Mouse (Mus musculus) thymus, postnatal 36 days (tissue): ENCODE measurements around the gene 4930544D05Rik.
"Not testable (repeated sequence)": the region's sequence is repeated elsewhere in the genome, so short reads cannot be mapped to it uniquely, and the experiment has no call there.

ENCODE experiments used
- DNase-seq, 2 experiments: peaks; one replicate each; pipeline ENCODE4 v3.0.0; 2022; ENCODE audit warnings: mixed read lengths in 2 of 2

Gene 4930544D05Rik

DNA sequence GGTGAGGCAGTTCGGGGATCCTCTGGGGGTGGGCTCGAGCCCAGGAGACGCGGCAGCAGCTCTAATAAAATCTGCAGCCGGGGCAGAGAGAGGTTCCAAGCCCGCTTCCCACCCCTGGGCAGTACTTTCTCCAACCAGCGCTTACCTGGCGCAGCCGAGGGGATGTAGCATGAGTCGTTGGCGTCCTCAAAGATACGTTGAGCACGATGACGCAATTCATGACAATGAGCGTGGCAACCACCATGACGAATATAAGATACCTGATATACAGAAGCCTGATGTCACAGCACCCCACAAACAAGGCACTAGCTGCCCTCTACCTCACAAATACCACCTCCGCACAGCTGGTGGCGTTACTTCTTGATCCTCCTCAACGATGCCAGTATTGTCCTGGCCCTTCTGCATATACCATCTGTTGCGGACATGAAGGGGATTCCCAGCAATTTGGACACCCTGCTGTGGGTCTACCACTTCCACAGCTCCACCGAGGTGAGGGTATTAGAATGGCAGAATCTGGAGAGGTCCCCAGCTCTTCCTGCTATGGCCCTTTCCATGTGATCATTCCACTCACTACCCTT, at the start of gene 4930544D05Rik:
Gene 4930544D05Rik, plus strand, starts transcription at position 333 of the 578 bp plus-strand sequence.
- no peak for DNase-seq

DNA sequence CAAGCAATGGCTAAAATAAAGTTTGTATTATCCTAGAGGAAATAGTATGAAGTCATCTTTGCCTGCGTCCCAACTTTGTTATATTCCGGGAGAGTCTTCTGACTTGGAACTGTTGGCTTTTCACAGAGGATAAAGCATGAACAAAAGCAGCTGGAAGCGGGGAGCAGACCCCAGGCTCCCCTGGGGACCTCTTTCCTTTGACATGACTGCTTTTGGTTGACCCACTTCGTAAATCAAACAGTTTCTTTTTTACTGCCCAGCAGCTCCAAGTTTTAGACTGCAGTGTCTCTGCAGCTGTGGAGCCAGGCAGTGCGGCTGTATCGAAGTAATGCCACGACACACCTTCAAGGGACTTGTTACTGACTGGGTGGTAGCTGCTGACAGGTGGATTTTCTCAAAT, 49.1 kb upstream of the 4930544D05Rik start:
- no peak for DNase-seq

DNA sequence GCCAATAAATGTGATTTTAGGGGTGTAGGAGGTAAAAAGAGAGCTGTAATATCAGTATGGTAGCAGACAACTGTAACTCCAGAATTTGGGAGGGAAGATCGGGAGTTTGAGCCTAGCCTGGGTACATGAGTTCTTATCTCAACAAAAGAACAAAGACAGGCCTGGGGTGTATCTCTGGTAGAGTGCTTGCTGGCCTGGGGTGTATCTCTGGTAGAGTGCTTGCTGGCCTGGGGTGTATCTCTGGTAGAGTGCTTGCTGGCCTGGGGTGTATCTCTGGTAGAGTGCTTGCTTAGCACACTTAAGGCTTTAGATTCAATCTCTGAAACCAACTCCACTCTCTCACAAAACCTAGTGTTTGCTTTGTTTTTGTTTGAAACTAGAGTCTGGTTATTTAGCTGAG, 45.0 kb upstream of the 4930544D05Rik start:
- DNase-seq: not testable (repeated sequence)

DNA sequence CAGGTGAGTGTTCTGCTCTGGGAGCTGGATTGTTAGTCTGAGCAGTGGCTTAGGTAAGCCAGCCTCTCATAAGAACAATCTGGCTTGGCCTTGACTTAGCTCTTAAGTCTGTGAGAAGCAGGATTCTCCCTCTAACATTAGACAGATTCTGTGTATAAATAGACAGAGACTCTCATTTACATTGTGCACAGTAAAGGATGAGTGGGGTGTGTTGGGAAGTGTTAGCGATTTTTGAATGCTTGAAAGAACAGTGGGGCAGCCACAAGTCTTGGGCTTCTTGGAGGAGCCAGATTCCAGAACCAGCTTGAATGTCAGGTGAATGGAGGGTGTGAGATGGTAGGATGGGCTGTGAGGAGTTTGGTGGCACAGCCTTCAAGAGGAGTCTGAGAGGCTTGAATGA, 44.0 kb upstream of the 4930544D05Rik start:
- no peak for DNase-seq

DNA sequence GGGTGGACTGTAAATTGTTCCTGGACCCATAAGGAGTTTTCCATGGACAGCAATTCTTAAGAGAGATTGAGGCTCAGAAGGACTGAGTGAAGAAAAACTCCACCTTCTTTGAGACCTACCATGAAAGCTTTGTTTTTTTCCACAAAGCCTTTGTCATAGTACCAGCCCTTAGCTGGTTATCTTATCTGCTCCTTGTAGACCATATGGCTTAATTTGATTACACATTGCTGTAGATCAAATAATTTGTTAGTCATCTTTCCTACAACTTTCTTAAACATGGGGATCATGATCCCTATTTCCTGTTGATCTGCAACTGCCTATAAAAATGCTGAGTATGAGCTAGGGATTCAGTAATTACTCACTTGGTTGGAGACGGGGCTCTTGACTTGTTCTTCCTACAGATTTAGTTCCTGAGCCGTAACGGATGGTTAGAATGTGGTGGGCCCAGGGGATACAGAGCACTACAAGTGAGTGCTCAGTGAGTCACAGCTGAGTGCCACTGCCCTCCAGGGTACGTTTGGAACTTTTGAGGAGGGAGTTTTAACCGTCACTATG, 43.2 kb upstream of the 4930544D05Rik start:
- DNase-seq: no peak

DNA sequence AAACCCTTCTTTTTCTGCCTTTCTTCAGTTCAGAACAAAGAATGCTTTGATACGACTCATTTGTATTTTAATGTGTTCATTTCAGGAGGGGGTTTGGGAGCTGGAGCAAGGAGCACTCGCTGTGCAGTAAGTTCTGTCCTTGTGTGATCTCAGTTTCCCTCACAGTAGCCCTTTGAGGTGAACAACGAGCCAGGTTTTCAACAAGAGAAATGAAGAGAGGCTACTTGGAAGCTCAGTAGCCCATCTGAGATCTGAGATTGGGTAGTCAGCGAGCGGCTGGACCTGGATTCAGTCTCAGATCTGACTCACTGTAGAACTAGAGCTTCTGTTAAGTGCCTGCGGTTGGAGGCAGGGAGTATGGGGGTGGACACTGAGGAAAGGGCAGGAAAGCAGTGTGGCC, 41.8 kb upstream of the 4930544D05Rik start:
- DNase-seq: no peak

DNA sequence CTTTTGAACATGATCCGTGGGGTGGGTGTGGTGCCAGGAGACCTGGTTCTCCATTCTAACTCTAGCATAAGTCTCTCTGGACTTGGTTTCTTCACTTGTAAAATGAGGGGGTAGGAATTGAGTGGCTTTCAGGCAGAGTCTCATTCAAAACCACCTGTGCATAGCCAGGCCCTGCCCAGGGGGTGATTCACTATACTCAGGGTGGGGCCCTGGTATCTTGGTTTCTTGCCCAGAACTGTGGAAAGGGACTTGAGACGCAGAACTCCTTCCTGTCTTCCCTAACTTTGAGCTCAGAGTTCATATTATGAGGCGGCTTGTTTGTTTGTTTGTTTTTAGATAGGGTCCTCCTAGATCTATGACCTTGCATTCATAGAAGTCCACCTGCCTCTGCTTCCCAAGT, 38.4 kb upstream of the 4930544D05Rik start:
- DNase-seq: no peak

DNA sequence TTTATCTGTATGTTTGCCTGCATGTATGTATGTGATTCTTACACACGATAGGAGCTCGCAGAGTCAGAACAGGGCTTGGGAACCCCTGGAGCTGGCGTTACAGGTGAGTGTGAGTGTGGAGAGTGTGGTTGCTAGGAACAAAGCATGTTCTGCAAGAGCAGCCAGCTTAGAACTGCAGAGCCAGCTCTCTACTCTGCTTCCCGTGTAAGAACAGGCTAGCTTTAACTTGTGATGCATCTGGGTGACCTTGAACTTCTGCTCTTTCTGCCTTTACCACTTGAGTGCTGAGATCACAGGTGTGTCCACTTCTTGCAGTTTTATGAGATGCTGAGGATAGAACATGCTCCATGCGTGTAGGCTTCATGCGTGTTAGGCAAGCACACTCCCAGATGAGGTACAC, 36.7 kb upstream of the 4930544D05Rik start:
- DNase-seq: no peak

DNA sequence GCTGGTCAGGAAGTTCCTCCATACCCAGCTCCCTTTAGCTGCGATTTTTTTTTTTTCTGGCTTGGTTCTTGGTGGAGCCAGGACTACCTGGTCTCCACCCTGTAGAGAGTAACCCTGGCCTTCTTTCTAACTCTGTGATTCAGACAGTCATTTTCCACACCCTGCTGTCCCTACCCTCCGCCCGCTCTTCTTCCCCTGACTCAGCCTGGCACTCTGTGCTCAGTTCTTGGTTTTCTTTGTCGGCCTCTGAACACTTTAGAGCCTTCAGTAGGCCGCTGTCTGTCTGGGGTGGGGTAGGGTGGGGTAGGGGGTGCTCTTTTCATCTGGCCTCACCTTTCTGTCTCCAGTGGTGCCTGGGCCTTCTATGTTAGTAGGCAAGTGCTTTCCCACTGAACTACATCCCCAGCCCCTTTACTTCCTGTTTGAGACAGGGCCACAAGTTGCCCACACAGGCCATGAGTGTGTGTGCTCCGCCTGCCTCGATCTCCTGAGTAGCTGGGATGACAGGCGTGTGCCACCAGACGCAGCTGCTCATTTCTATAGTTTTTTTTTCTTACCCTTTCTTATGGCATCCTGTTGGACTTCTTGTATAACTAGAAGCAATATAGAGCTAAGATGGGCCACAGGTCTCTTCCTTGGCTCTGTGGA, 35.8 kb upstream of the 4930544D05Rik start:
- DNase-seq: peak; percentile 19 to 30

DNA sequence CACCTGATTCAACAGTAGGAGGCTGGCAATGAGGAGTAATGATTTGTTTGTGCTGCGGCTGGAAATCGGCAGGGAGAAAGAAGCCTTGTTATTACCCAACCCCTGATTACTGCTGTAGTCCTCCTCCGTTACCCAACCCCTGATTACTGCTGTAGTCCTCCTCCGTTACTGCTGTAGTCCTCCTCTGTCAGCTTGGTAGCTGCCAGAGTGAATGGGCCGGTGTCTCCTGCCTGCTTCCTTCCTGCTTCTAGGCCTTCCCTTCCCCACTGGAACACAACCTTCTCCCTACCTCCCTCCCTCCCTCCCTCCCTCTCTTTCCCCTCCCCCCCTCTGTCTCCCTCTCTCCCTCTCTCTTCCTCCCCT, 35.3 kb upstream of the 4930544D05Rik start:
- no peak for DNase-seq

DNA sequence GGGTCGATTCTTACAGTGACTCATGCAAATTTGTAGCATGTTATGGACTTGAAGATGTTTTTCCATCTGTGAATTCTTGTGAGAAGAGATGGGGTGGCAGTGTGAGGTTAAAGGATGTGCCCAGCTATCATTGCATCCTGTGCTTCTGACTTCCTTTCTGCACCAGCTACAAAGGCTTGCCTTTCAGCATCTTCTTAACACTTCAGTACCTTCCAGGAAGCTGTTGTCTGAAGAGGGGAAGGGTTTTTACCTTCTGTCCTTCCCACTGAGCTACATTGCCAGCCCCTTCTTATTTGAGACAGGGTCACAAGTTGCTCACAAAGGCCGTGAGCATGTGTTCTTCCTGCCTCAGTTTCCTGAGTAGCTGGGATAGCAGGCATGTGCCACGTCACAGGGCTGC, 34.7 kb upstream of the 4930544D05Rik start:
- peak in 1 of 2 experiments; percentile 14 for DNase-seq

DNA sequence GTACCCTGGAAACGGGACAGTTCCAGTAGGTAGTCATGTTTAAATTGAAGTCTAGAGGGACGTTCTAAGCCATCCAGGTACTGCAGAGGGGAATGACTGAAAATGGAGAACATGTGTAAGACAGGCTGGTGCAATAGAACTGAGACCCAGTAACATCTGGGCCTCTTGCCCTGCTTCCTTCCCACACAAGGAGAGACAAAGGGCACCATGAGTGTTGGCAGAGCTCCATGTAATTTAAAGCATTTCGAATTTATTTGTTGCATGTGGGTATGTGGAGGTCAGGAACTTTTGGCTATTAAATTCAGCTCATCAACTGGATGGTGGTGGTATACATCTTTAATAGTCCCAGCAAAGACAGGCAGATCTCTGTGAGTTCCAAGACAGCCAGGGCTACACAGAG, 33.5 kb upstream of the 4930544D05Rik start:
- DNase-seq: no peak

DNA sequence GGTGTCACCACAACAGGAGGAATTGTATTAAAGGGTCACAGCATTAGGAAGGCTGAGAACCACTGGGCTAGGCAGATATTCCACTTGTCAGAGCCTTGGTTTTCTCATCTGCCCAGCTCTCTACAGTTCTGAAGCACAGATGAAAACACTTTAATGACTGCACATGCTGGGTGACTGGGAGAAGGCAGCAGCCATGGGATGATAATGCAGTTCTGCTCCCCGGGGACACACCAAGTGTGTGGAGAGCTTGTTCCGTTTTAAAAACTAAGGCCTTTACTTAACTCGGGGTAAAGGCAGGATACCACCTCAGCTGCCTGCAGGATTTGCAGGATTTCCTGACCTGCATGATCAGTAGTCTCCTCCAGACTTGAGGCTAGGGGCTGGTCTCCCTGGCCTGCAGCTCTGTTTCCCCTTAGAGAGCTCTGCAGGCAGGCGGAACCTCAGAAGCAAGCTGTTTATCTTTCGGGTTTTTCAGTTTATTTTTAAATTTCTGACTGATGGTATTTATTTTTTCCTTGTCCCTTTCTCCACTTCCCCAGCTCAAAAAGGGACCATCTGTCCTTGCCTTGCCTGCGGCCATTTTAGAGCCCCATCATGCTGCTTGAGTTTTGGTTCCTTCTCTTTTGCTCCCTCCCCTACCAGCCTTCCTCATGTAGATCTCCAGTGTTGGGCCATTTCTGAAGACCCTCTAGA, 32.5 kb upstream of the 4930544D05Rik start:
- DNase-seq: no peak

DNA sequence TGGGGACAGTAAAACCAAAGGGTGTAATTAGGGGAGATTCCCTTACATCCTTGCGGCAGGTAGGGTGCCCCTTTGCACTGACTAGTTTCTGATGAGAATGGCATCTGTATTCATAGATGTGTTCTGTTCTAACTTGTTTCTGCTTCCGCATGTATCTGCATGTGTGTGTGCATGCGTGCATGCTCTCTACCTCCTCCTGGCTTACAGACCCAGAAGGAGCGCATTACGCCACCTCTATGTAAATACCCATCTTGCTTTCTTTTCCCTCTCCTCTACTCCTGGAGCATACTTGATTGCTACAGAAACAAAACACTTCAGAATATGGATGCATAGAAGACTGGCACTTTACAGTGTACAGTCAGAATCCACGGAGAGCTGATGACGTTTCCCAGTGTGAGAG, 31.9 kb upstream of the 4930544D05Rik start:
- DNase-seq: no peak

DNA sequence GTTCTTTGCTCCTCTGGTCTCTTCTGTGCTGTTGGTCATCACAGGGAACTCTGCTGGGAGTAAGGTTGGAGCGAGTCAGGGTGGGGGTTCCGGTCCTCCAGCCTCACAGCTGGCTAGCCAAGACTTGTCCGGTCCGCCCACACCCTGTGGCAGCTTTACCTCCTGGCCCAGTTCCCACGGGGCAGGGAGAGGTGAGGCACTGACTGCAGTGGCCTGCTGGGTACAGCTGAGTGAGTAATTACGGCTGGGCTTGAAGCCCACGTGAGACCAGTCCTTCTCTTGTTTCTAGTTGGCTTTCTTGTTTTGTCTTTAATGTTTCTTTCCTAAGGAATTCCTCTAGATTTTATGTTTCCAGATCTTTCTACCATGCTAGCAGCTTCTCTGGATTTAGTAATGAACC, 30.2 kb upstream of the 4930544D05Rik start:
- DNase-seq: no peak

DNA sequence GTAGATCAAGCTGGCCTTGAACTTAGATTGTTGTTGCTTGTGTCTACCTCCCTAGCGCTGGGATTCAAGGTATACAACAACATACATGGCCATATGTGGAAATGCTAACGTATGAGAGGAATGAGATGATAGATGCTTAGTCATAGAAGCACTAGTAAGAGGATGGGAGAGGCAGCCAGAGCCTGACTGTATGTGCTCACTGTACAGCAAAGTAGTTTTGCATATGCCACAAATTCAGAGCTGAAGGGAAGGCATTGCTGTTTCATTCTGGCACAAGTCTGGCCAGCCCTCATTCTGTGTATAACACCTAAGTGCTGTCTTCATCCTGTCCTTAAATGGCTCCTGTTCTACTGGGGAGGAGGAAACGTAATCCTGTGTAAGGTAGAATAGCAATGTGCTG, 29.4 kb upstream of the 4930544D05Rik start:
- no peak for DNase-seq

DNA sequence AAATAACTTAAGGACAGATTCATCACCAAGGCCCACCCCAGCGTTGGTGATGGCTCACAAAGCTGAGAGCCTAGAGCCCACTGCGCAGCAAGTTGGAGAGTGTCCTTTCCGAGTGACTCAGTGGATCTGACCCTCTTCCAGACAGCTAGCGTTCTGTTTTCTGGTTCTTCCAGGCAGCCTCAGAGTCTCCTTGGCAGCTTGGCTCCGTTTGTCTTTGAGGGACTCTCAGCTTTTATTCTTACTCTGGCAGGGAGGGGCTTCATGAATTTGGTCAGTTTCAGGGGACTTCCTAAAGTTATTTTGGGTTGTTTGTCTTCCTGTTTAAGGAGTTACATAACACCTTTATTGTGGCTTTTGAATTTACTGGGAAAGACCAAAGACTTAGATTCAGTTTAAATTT, 28.7 kb upstream of the 4930544D05Rik start:
- DNase-seq: no peak

DNA sequence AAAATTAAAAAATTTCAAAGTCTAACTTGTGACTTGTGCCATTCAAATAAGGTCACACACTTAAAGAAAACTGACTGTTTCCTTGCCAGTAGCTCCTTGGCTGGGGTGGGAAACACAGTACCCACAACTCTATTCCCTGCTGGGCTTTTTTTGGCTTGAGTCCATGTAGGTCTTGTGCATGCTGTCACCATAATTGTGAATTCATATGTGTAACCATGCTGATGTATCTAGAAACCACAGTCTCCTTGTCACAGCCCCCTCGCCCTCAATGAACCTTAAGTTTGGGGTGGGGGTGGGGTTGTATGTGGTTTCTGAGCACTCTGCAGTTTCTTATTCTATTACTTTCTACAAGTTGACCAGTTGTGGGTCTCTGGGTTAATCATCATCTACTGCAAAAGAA, 23.9 kb upstream of the 4930544D05Rik start:
- DNase-seq: no peak

DNA sequence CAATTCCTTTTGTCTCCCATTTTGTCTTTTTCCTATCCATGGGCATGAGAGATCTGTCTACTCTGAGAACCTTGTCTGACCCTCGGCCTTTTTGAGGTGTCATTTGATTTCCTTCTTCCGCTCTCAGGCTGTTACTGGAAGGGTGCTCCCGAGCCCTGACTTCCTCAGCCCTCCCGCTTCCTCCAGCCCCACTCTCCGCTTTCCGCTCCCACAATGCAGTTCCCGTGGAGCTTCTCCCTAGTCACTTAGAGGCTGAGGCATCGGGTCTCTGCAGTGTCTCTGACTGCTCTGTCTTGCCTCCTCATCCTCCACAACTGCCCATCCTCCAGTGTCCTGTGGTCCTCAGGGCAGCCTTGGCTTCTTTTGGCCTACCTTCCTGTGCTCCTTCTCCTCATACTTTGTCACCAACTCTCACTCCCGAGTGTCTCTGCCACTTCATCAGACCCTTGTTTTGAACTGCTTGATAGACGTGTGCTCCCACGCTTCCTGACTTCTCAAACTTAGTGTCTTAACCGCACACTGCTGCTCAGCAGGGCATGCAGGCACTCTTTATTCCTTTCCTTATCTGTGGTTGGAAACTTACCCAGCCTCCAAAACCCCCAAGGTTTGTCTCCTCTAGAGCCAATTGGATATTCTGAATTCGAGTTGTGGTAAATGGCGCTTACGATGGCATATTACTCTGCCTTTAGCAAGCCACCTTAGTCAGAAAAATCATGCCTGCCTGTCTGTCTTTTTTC, 21.2 kb upstream of the 4930544D05Rik start:
- no peak for DNase-seq

DNA sequence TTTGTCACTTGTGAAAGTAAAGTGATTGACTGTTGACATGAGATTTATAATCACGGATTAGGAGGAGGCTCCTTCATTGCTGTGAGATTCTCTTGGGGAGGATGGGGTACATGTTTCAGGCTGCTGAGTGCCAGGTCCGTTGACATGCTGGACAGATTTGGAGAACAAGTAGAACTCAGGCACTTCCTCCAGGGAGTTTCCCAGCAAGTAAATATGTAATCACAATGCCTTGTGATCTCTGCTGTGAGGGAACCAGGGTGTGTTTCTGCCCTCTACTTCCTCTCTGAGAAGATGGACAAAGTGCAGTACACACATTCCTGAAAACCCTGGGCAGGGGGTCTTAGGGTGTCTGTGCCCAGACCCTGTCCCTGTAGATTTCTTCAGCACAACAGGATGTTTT, 20.0 kb upstream of the 4930544D05Rik start:
- no peak for DNase-seq

DNA sequence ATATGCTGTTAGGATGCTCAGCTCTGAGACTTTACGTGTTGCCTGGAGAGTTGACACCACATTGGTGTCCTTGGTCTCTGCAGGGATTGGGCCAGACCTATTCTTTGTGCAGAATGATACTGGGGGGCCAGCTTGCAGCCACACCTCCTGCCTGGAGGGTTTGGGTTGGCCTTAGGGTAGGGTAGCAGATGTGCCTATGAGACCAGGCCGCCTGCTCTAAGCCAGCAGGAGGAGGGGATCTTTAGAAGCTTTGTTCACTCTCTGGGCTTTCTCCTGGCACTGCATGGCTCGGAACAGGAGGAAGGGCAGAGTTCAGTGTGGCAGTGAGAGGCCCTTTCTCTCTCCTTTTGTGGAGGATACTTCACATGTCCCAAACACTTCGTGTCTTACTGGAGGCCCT, 19.6 kb upstream of the 4930544D05Rik start:
- DNase-seq: no peak

DNA sequence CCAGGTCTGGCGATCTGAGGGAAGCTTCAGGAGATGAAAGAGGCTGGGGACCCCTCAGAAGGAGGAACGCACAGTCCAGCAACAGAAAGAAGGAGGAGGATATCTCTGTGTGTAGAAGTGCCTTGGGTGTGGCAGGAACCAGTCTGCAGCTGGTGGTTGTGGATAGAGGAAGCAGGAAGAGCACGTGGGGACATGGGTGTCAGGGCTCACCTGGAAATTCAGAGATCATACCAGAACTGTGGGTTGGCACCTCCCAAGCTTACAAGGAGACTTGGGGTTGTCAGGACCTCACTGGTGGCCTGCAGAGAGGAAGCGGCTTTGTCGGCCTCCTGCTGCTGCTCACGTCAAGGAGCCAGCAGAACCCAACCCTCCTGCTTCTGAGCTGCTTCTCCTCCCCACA, 18.3 kb upstream of the 4930544D05Rik start:
- DNase-seq: no peak

DNA sequence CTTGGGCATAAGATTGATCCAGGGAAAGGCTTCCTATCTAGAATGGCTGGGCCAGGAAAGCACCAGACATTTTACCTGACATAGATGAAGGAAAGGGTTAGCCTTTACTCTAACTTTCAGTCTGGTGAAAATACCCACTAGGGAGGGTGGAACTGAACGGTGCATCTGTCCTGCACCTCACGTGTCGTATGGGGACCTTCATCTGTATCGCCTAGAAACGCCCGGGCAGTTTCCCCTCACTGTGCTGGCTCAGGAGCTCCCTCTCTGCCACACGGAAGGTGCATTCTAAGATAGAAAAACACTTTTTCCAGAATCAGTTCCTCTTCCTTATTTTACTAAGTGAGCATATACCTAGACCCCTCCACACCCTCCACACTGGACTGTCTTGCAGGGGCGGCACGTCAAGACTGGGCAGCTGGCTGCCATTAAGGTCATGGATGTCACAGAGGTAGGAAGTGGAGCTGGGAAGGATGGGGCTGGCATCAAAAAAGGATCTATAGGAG, 17.1 kb upstream of the 4930544D05Rik start:
- DNase-seq: no peak
